Mouse (Mus musculus): Measurements from ENCODE around the gene Myo1h. TPM values are rescaled to one million over a fixed set of nuclear protein-coding genes. Genes with fewer than 3 reads are reported as not detected.

Myo1h gene
- polyA plus RNA-seq, 1 experiment from 2014 or later = 0.56 TPM

DNA sequence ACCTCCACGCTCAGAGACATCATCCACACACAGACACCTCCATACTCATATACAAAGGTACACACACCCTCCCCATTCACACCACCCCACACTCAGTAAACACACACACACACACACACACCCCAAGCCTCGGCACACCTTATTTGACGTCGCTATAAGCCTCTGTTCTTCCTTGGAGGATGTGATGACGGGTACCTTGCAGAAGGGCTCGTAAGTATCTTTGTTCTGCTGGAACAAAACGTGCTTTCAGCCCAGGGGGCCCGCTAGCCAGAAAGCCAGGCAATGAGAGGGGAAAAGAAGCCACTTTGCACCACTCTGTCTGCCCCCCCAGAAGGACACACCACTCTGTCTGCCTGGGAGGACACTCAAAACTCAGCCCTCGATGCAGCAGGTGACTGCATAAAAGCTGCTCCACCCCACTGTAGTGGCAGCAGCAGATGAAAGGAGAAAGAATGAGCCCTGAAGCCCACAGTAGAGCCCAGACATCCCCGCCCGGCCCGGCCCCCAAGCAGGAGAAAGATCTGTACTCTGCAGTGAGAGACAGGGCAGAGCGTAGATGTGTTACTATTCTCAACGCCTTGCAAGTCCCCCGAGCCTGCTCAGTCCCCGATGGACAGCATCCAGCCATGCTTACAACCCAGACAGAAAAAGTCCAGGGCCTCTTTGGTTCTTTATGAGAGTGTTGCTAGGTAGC, 80.0 kb downstream of the Myo1h start:
- Histone ChIP-seq H3K4me3 (no peak overlapping the region), H3K4me2 (no peak overlapping the region), H3K4me1 (peaks cover 21% of the 10 kb centered on the region), H3K9me3 (replicated peaks) (no peaks in the 10 kb centered on the region), H3K9ac (no peak overlapping the region), H3K27ac (no peak overlapping the region), H3K36me3 (ENCODE audit: poor library complexity, severe bottlenecking) (peaks cover 100% of the 10 kb centered on the region), H3K27me3 (no peaks in the 10 kb centered on the region)
- WGBS = 87% methylated on average over 16 of the region's 16 CpGs
- ATAC-seq = no peak

GRCm38 (mm10) chr5:114369921-114370320, 81.0 kb downstream of the Myo1h start:
- H3K4me1 ChIP-seq = peaks cover 21% of the 10 kb centered on the region
- no peak for ATAC-seq
- no peak overlapping the region for H3K9ac ChIP-seq
- H3K4me3 ChIP-seq = no peak overlapping the region
- 0 out of 2 replicates have a peak overlapping the region, but pooled peaks have one; percentile 4 for H3K27ac ChIP-seq
- H3K9me3 ChIP-seq (replicated peaks) = no peaks in the 10 kb centered on the region
- H3K27me3 ChIP-seq = no peaks in the 10 kb centered on the region
- no peak overlapping the region for H3K4me2 ChIP-seq
- WGBS = 97% methylated on average over 9 of the region's 9 CpGs
- H3K36me3 ChIP-seq (ENCODE audit: poor library complexity, severe bottlenecking) = peaks cover 100% of the 10 kb centered on the region

DNA sequence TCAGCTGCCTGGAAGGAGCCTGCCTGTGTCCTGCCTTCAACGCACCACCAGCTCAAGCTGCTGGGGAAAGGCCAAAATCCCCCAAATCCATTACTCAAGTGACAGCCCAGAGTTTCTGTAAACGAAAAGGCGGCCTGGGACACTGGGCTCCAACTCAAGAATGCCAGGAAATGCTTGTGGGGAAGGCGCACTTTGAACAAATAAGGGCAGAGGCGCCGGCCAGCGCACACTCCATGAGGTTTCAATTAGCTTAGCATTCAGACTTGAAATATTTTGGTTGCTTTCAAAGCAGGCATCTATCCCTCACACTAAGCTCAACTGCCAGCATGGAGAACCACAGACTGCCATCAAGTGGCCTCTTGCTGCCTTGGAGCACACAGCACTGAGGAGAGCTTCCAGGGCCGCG, 81.4 kb downstream of the Myo1h start:
- no peak overlapping the region for H3K4me3 ChIP-seq
- H3K27me3 ChIP-seq = no peaks in the 10 kb centered on the region
- H3K4me2 ChIP-seq = no peak overlapping the region
- ATAC-seq = no peak
- H3K9me3 ChIP-seq (replicated peaks) = no peaks in the 10 kb centered on the region
- H3K36me3 ChIP-seq (ENCODE audit: poor library complexity, severe bottlenecking) = peaks cover 100% of the 10 kb centered on the region
- H3K4me1 ChIP-seq = peaks cover 21% of the 10 kb centered on the region
- H3K9ac ChIP-seq = no peak overlapping the region
- WGBS = 78% methylated on average over 9 of the region's 9 CpGs
- H3K27ac ChIP-seq = 0 out of 2 replicates have a peak overlapping the region, but pooled peaks have one; percentile 37

- Histone ChIP-seq H3K4me3 (no peak overlapping the region), H3K36me3 (ENCODE audit: poor library complexity, severe bottlenecking) (peaks cover 98% of the 10 kb centered on the region), H3K9me3 (replicated peaks) (no peaks in the 10 kb centered on the region), H3K4me2 (no peak overlapping the region), H3K4me1 (peaks cover 21% of the 10 kb centered on the region), H3K27ac (no peak overlapping the region), H3K27me3 (no peaks in the 10 kb centered on the region), H3K9ac (0 out of 2 replicates have a peak overlapping the region, but pooled peaks have one; percentile 8)
- ATAC-seq = no peak
- 92% methylated on average over 3 of the region's 3 CpGs for WGBS
Observed at GRCm38 (mm10) chr5:114371331-114371730, 82.4 kb downstream of the Myo1h start.

DNA sequence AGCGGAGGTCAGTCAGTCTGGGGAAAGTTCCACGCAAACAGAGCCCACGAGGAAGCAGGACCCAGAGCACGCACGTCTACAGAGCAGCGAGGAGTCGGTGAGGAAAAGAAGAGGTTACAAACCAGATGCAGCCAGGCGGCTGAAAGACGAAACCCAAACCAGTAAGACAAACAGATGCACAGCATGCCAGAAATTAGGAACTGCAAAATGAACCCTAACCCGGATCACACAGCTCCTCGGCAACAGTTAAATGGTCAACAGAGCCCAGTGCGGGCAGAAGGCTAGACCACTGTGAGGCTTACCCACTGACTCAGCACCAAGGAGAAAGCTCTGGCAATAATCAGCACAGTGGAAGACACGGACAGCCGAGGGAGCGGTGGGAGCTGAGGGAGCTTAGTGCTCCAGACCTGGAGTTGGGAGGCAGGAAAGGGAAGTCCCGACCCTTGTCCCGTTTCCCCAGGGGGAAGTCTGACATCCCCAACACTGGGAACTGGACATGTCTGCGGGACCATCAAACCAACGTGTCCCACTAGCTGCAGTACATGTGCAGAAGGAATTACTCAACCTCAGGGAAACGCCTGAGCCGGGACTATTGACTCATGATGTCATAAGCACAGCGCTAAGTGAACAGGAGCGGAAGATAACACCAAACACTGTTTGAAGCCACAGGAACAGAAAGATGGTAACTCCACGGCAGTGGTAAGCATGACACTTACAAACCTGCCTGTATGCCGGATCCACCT, 82.9 kb downstream of the Myo1h start:
- H3K4me2 ChIP-seq = no peak overlapping the region
- H3K27ac ChIP-seq = no peak overlapping the region
- 84% methylated on average over 25 of the region's 25 CpGs for WGBS
- H3K4me3 ChIP-seq = no peak overlapping the region
- H3K36me3 ChIP-seq (ENCODE audit: poor library complexity, severe bottlenecking) = peaks cover 93% of the 10 kb centered on the region
- no peaks in the 10 kb centered on the region for H3K27me3 ChIP-seq
- ATAC-seq = no peak
- H3K4me1 ChIP-seq = peaks cover 23% of the 10 kb centered on the region
- H3K9me3 ChIP-seq (replicated peaks) = no peaks in the 10 kb centered on the region
- H3K9ac ChIP-seq = 0 out of 2 replicates have a peak overlapping the region, but pooled peaks have one; percentile 8

DNA sequence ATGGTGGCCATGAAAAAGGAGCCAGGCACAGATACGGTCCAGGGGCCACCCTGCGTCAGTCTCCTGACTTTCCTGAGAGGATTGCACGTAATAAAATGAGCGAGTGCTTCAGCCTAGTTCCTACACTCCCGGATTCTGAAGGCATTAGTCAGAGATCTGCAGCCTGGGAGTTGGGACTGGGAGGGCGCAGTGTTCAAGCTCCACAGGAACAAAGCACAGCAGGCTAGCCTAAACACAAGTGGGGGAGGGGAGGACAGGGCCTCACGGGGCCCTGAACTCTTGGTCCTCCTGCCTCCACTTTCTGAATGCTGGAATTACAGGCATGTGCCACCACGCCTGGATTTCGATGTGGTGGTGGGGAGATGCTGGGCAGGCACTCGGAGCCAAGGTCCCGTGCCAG, 83.6 kb downstream of the Myo1h start:
- no peak overlapping the region for H3K9ac ChIP-seq
- no peak for ATAC-seq
- H3K4me3 ChIP-seq = no peak overlapping the region
- no peaks in the 10 kb centered on the region for H3K9me3 ChIP-seq (replicated peaks)
- H3K27ac ChIP-seq = no peak overlapping the region
- WGBS = 39% methylated on average over 11 of the region's 11 CpGs
- H3K36me3 ChIP-seq (ENCODE audit: poor library complexity, severe bottlenecking) = peaks cover 86% of the 10 kb centered on the region
- no peak overlapping the region for H3K4me2 ChIP-seq
- H3K27me3 ChIP-seq = no peaks in the 10 kb centered on the region
- H3K4me1 ChIP-seq = peaks cover 30% of the 10 kb centered on the region

DNA sequence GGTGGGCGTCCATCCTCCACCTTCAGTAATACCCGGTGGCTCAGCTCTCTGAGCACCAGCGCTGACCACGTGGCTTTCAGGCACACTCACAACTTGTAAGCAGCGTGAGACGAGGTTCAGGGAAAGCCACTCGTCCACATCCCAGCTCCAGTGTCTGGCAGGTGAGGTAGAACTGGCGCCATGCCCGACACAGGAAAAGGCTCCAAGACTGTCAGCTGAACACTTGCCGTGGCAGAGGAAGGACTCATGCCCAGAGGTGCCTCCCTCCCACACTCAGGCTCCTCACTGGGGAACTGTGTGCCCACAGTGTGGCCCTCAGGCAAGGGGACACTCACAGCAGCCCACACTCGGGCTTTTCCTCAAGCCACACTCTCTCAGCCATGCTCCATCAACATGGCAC, 84.2 kb downstream of the Myo1h start:
- Histone ChIP-seq H3K27me3 (no peaks in the 10 kb centered on the region), H3K27ac (0 out of 2 replicates have a peak overlapping the region, but pooled peaks have one; percentile 8), H3K4me1 (peaks cover 36% of the 10 kb centered on the region), H3K36me3 (ENCODE audit: poor library complexity, severe bottlenecking) (peaks cover 80% of the 10 kb centered on the region), H3K9me3 (replicated peaks) (no peaks in the 10 kb centered on the region), H3K9ac (0 out of 2 replicates have a peak overlapping the region, but pooled peaks have one; percentile 16), H3K4me2 (no peak overlapping the region), H3K4me3 (no peak overlapping the region)
- 60% methylated on average over 11 of the region's 11 CpGs for WGBS
- ATAC-seq = no peak

DNA sequence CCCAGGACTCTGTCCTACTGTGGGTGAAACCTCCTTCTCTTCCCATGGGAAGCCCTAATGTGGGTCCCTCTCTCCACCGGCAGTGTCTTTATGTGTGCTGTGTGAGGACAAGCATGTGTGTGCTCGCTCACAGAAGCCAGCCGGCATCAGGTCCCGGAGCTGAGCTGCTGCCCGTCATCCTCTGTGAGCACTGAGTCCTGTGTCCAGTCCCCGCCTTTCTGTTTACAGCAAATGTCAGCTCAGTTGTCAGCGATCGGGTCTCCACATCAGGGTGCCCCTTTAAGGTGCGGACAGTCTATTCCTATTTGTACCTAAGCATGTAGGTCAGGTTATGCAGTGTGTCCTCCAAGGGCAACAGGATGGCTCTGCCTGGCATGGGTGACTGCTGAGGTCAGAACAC, 84.6 kb downstream of the Myo1h start:
- WGBS = 93% methylated on average over 9 of the region's 9 CpGs
- H3K36me3 ChIP-seq (ENCODE audit: poor library complexity, severe bottlenecking) = peaks cover 76% of the 10 kb centered on the region
- 0 out of 2 replicates have a peak overlapping the region, but pooled peaks have one; percentile 16 for H3K9ac ChIP-seq

GRCm38 (mm10) chr5:114374409-114375213, 85.6 kb downstream of the Myo1h start:
- Histone ChIP-seq H3K4me3 (no peak overlapping the region), H3K9ac (no peak overlapping the region), H3K36me3 (ENCODE audit: poor library complexity, severe bottlenecking) (peaks cover 65% of the 10 kb centered on the region), H3K9me3 (replicated peaks) (no peaks in the 10 kb centered on the region), H3K4me2 (no peak overlapping the region), H3K27me3 (no peaks in the 10 kb centered on the region), H3K27ac (no peak overlapping the region), H3K4me1 (peaks cover 50% of the 10 kb centered on the region)
- no peak for ATAC-seq
- 93% methylated on average over 23 of the region's 23 CpGs for WGBS

More for the DNA sequence above, 84.6 kb downstream of the Myo1h start:
- H3K27ac ChIP-seq = 0 out of 2 replicates have a peak overlapping the region, but pooled peaks have one; percentile 8
- H3K27me3 ChIP-seq = no peaks in the 10 kb centered on the region
- ATAC-seq = no peak
- peaks cover 40% of the 10 kb centered on the region for H3K4me1 ChIP-seq
- no peak overlapping the region for H3K4me3 ChIP-seq
- no peaks in the 10 kb centered on the region for H3K9me3 ChIP-seq (replicated peaks)
- no peak overlapping the region for H3K4me2 ChIP-seq

DNA sequence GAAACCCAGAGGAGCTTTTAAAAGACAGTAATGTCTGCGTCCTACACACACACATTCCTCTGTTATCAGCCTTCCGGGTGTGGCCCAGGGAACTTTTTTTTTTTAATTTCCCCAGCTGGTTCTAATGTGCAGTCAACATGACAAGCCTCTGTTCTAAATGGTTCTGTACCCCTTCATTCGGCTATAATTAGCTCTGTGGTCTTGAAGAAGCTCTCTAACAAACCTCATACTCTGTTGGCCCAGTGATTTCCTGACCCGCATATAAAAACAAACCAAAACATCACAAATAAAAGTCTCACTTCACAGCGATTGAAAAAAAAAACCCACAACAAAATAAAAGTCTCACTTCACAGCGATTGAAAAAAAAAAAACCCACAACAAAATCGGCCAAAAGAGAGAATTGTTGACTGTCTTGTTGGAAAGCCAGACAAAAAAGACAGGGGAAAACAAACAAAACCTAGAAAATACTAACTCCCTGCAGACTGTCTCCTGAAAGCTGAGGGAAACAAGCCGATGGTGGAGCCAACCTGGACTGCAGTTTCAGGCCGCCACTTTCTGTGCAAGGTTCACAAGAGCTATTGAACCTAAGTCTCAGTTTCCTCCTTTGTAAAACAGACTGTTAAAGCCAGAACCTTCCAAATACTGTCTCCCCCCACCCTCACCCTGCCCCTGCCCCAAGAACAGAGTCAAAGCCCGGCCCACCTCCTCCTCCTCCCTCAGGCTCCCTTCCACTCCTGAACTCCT, 89.4 kb downstream of the Myo1h start:
- peak overlapping the region; percentile 93 for H3K4me3 ChIP-seq
- WGBS = 78% methylated on average over 10 of the region's 10 CpGs
- H3K4me2 ChIP-seq = peak overlapping the region; percentile 75
- H3K27me3 ChIP-seq = no peaks in the 10 kb centered on the region
- peaks cover 47% of the 10 kb centered on the region for H3K4me1 ChIP-seq
- H3K36me3 ChIP-seq (ENCODE audit: poor library complexity, severe bottlenecking) = peaks cover 30% of the 10 kb centered on the region
- H3K27ac ChIP-seq = no peak overlapping the region
- no peaks in the 10 kb centered on the region; the same call in 1 of the 2 replicates for H3K9me3 ChIP-seq (replicated peaks)
- H3K9ac ChIP-seq = peak overlapping the region; percentile 96
- no peak for ATAC-seq

DNA sequence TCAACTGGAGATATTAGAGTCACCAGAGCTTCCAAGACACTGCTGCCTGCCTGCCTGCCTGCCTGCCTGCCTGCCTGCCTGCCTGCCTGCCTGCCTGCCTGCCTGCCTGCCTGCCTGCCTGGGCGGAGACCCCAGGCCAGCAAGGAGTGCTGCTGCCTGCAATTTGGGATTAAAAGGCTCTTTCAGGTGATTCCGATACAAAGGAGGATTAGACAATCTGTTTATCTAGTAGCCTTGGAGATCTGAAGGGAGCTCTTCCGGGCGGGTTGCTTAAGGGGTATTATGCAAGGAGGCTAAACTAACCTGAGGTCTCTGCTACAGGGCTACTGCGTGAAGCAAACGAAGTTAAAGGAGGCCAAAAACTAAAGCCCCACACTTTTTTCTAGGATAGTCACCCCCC, 90.0 kb downstream of the Myo1h start:
- ATAC-seq = no peak
- peak overlapping the region; percentile 96 for H3K9ac ChIP-seq
- no peaks in the 10 kb centered on the region; the same call in 1 of the 2 replicates for H3K9me3 ChIP-seq (replicated peaks)
- WGBS = 27% methylated on average over 6 of the region's 6 CpGs
- H3K4me1 ChIP-seq = peaks cover 44% of the 10 kb centered on the region
- peak overlapping the region; percentile 75 for H3K4me2 ChIP-seq
- H3K36me3 ChIP-seq (ENCODE audit: poor library complexity, severe bottlenecking) = peaks cover 26% of the 10 kb centered on the region
- H3K27ac ChIP-seq = no peak overlapping the region
- no peaks in the 10 kb centered on the region for H3K27me3 ChIP-seq
- peak overlapping the region; percentile 93 for H3K4me3 ChIP-seq

Measured in forebrain, embryonic 13.5 days (tissue).